Mouse (Mus musculus) midbrain, embryonic 12.5 days (tissue): ENCODE measurements around the gene Ccng1. TPM values are rescaled to one million over a fixed set of nuclear protein-coding genes. Genes with fewer than 3 reads are reported as not detected.

ENCODE experiments used
- ATAC-seq: fragments of 200-750 bp; cut with Nextera tagmentation; 2 replicates; pipeline ENCODE4 v1.8.0; 2017; ENCODE audit warnings: low read depth, moderate TSS enrichment, moderate library complexity; ENCODE audit not compliant: low FRiP score
- H3K27ac ChIP-seq: fragments of 300-500 bp; sonication (generic); replicated peaks from 2 replicates; pipeline ENCODE4 v1.5.1; 2016; ENCODE audit warnings: mild to moderate bottlenecking
- H3K27me3 ChIP-seq: fragments of 300-500 bp; sonication (generic); 2 replicates; pipeline ENCODE4 v1.6.1; 2016; ENCODE audit warnings: mild to moderate bottlenecking
- H3K36me3 ChIP-seq: fragments of 300-500 bp; sonication (generic); 2 replicates; pipeline ENCODE4 v1.6.1; 2016
- H3K4me1 ChIP-seq: fragments of 300-500 bp; sonication (generic); 2 replicates; pipeline ENCODE4 v1.6.1; 2016
- H3K4me2 ChIP-seq: fragments of 300-500 bp; sonication (generic); replicated peaks from 2 replicates; pipeline ENCODE4 v1.6.1; 2016; ENCODE audit warnings: mild to moderate bottlenecking, moderate library complexity
- H3K4me3 ChIP-seq: fragments of 300-500 bp; sonication (generic); 2 replicates; pipeline ENCODE4 v1.5.1; 2016; ENCODE audit warnings: mild to moderate bottlenecking
- H3K9ac ChIP-seq: fragments of 300-500 bp; sonication (generic); replicated peaks from 2 replicates; pipeline ENCODE4 v1.6.1; 2016; ENCODE audit warnings: mild to moderate bottlenecking, moderate library complexity
- H3K9me3 ChIP-seq: fragments of 300-500 bp; sonication (generic); 2 replicates; pipeline ENCODE4 v1.6.1; 2016; ENCODE audit warnings: mild to moderate bottlenecking
- WGBS: fragments of 180-500 bp; shearing (Covaris S2); methylation state at CpG from one replicate; pipeline ENCODE4 v1.1.7; 2016; 5-methylcytosine and 5-hydroxymethylcytosine counted together
- polyA plus RNA-seq: library from polyadenylated mRNA; unstranded; fragments of >200 nt; fragmentation: Nextera tagmentation; extraction: Ambion mirVana; gene quantifications from 2 replicates; pipeline ENCODE4 v1.2.1, GENCODE M21; 2016

Ccng1 gene
- 40.6 and 41.3 TPM in 2 replicates for polyA plus RNA-seq

DNA sequence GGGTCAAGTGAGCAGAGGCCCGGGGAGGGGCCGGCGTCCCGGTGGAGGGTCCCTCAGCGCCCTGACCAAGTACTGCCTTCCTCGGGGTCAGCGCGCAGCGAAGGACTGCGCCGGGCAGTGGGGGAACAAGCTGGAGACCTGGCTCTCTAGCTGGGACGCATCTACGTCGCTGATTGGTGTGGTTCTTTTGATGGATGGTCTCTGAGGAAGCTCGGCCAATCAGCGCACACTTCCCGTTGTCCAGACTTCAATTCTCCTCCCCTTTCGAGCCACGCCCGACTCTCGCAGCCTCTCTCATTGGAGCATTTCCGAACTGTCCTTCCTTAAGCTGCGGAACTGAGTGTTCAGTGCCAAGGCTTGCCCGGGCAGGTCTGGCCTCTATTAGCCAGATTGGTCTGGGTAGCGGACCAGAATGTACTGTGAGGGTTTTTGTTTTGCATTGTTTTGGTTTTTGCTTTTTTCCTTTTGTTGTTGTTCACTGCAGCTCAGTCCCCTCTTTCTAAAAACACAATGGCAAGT, at the start of gene Ccng1:
Gene Ccng1, minus strand, starts transcription at position 203 of the 519 bp plus-strand sequence.
- Histone ChIP-seq H3K4me1 (peaks cover 7% of the 10 kb centered on the region), H3K27ac (0 out of 2 replicates have a peak within 1 kb of the TSS, but pooled peaks have one; percentile 4), H3K36me3 (no peaks in the 10 kb centered on the region), H3K4me2 (peak within 1 kb of the TSS; percentile 73), H3K27me3 (no peaks in the 10 kb centered on the region), H3K9me3 (no peaks in the 10 kb centered on the region), H3K9ac (peak within 1 kb of the TSS; percentile 78), H3K4me3 (peak within 1 kb of the TSS; percentile 65)
- 1% methylated on average over 25 of the region's 25 CpGs for WGBS
- ATAC-seq = peak; percentile 99

DNA sequence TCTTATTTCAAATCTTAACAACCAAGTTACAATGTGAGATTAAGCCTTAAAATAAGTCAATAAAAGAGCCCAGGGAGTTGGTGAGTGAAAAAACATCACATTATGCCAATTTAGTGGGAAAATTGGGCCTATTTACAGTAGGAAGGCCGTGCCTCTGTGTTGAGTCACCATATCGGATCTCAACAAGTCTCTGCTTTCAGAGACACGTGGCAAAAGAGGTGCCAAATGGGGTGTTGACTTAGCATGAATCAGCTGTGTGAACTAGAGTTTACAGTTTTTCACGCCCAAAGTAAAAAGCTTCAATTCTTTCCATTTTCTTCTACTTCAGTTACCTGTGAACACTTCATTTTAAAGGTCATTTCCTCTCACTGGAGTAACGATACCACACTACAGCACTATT, 35.2 kb upstream of the Ccng1 start:
- H3K27ac ChIP-seq = no peak overlapping the region
- H3K36me3 ChIP-seq = no peaks in the 10 kb centered on the region
- H3K4me2 ChIP-seq = no peak overlapping the region
- 62% methylated on average over 5 of the region's 5 CpGs for WGBS
- ATAC-seq = no peak
- no peak overlapping the region for H3K4me3 ChIP-seq
- no peaks in the 10 kb centered on the region for H3K9me3 ChIP-seq
- H3K4me1 ChIP-seq = no peaks in the 10 kb centered on the region
- no peak overlapping the region for H3K9ac ChIP-seq
- no peaks in the 10 kb centered on the region for H3K27me3 ChIP-seq

DNA sequence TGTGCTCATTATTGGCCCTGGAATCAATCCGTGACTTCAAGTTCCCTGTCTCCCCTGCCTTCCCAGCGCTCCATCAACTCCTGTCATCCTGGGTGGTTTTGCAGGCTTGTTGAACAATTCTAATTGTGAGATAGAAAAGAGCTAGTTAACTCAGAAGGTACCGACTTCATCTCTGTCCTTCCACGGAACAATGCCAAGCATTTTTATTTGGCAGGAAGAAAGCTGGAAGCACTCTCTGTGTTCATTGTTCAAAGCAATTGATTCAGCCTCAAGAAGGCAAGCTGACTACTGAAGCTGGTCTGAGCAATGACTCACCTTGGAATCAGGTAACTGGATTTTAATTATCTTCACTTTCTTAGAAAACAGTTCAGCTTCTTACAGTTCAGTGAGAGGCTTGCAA, 34.6 kb upstream of the Ccng1 start:
- 76% methylated on average over 4 of the region's 4 CpGs for WGBS
- no peak overlapping the region for H3K4me3 ChIP-seq
- no peak for ATAC-seq

DNA sequence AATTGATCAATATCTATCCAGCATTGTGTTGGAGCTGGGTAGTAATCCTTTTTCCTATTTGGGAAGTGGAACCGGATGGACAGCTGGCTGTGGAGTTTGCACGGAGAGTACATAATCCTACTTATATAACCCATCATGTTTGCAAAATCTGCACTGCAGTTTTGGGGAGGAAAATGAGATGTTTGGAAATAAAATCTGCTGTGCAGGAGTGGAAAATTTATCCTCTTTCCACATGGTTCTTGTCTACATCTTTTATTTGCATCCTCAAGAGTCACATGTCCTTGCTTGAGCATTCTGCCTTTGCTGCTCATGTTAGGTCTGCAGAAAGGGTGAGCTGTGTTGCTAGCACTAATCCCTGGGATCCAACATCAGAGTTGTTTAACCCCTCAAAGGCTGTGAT, 31.8 kb upstream of the Ccng1 start:
- H3K9ac ChIP-seq = no peak overlapping the region

More for the DNA sequence above, 34.6 kb upstream of the Ccng1 start:
- Histone ChIP-seq H3K36me3 (no peaks in the 10 kb centered on the region), H3K27me3 (no peaks in the 10 kb centered on the region), H3K27ac (no peak overlapping the region), H3K4me1 (no peaks in the 10 kb centered on the region), H3K9me3 (no peaks in the 10 kb centered on the region), H3K9ac (no peak overlapping the region), H3K4me2 (no peak overlapping the region)

GRCm38 (mm10) chr11:40784326-40784725, 29.2 kb upstream of the Ccng1 start:
- ATAC-seq = no peak
- Histone ChIP-seq H3K27ac (no peak overlapping the region), H3K9me3 (no peaks in the 10 kb centered on the region), H3K4me1 (no peaks in the 10 kb centered on the region), H3K9ac (no peak overlapping the region), H3K4me2 (no peak overlapping the region), H3K27me3 (no peaks in the 10 kb centered on the region), H3K36me3 (no peaks in the 10 kb centered on the region), H3K4me3 (no peak overlapping the region)
- 81% methylated on average over 8 of the region's 8 CpGs for WGBS

More for the DNA sequence above, 31.8 kb upstream of the Ccng1 start:
- Histone ChIP-seq H3K4me2 (no peak overlapping the region), H3K4me1 (no peaks in the 10 kb centered on the region), H3K9me3 (no peaks in the 10 kb centered on the region), H3K27ac (no peak overlapping the region), H3K27me3 (no peaks in the 10 kb centered on the region), H3K36me3 (no peaks in the 10 kb centered on the region), H3K4me3 (no peak overlapping the region)
- ATAC-seq = no peak
- 69% methylated on average over 2 of the region's 2 CpGs for WGBS

DNA sequence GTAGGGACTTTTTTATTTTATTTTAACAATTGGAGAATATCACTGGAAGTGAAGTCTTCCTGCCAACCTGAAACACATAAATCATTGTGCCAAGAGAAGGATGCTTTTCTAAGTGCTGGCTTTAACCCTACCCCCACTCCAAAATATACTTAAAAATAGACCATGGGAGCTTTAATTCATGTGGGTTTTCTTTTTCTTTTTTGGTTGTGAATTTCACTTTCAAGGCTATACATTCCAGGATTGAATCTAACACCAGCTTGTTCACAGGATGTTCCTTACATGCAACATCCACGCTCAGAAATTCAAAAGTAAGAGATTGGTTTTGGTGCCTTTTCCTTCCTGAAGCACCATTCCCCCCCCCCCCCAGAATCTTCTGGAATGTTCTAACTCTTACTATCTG, 28.2 kb upstream of the Ccng1 start:
- H3K4me2 ChIP-seq = no peak overlapping the region
- no peak overlapping the region for H3K27ac ChIP-seq
- H3K9ac ChIP-seq = no peak overlapping the region
- no peak for ATAC-seq
- 97% methylated on average over 1 of the region's 1 CpGs for WGBS
- no peak overlapping the region for H3K4me3 ChIP-seq
- H3K4me1 ChIP-seq = no peaks in the 10 kb centered on the region
- H3K36me3 ChIP-seq = no peaks in the 10 kb centered on the region
- no peaks in the 10 kb centered on the region for H3K27me3 ChIP-seq
- no peaks in the 10 kb centered on the region for H3K9me3 ChIP-seq

GRCm38 (mm10) chr11:40781857-40782256, 26.7 kb upstream of the Ccng1 start:
- Histone ChIP-seq H3K9me3 (no peaks in the 10 kb centered on the region), H3K27me3 (no peaks in the 10 kb centered on the region), H3K36me3 (no peaks in the 10 kb centered on the region), H3K9ac (no peak overlapping the region), H3K4me2 (no peak overlapping the region), H3K4me3 (no peak overlapping the region), H3K4me1 (no peaks in the 10 kb centered on the region), H3K27ac (no peak overlapping the region)
- no peak for ATAC-seq
- 72% methylated on average over 2 of the region's 2 CpGs for WGBS

DNA sequence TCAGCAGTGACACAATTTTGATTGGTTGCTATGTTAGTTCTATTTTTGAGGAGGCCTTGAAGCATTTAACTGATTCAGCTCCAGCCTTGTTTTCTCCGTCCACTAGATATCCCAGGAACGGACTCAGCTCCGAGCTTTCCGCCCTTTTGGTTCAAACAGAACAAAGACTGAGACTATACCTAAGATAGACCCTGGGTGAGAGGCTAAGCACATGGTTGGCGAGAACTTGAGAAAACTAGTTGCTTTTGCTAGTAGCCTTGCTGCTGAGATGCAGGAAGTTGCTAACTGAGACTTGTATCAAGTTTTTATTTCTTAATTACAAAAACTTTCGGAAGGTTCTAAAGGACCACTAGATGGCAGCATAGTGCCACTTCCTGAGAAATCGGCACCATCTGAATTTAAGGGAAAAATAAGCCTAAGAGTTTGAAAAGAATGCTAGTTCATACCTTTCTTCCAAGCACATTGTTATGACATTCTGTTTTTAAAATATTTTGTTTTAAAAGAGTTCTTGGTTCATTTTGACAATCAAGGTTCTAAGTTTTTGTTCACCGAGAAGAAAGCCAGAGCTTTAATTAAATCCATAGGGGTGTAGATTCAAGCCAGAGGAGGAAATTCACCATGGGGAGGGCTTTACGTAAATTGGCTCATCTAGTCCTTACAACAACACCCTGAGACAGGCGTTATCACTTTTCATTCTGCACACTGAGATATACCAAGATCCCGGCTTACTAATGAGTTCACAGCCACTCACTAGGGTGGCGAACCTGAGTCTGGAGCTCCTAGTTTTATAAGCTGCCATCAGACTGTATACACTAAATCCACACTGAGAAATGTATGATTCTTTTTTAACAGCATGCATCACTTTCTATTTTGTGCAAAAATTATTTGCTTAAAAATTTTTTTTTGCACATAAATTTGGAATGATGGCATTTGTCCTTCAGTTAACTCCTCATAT, 20.5 kb upstream of the Ccng1 start:
- ATAC-seq = no peak
- Histone ChIP-seq H3K9ac (no peak overlapping the region), H3K27me3 (no peaks in the 10 kb centered on the region), H3K9me3 (no peaks in the 10 kb centered on the region), H3K27ac (no peak overlapping the region), H3K4me3 (no peak overlapping the region), H3K4me1 (no peaks in the 10 kb centered on the region), H3K4me2 (no peak overlapping the region), H3K36me3 (no peaks in the 10 kb centered on the region)
- WGBS = 54% methylated on average over 12 of the region's 12 CpGs

DNA sequence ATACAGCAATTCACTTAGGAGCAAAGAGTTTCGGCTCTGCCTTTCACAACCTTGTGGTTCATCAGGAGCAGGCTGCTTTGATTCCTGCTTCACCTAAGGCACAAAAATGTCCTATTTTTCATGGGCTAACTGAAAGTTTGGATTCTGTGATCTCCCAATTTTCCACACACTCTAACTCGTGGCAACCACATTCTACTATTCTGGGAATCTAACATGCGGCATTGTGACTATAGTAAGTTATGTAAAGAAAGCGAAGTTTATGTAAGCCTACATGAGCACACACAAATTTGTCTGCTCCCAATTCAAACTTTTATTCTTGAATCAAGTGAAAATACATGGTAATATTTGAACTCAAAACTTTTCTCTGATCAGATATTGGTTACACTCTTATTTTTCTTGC, 9.6 kb upstream of the Ccng1 start:
- H3K27ac ChIP-seq = no peak overlapping the region
- H3K4me1 ChIP-seq = no peaks in the 10 kb centered on the region
- WGBS = 86% methylated on average over 4 of the region's 4 CpGs
- no peak overlapping the region for H3K4me2 ChIP-seq
- H3K27me3 ChIP-seq = no peaks in the 10 kb centered on the region
- no peak overlapping the region for H3K4me3 ChIP-seq
- H3K36me3 ChIP-seq = no peaks in the 10 kb centered on the region
- H3K9ac ChIP-seq = no peak overlapping the region
- ATAC-seq = no peak
- H3K9me3 ChIP-seq = no peaks in the 10 kb centered on the region

DNA sequence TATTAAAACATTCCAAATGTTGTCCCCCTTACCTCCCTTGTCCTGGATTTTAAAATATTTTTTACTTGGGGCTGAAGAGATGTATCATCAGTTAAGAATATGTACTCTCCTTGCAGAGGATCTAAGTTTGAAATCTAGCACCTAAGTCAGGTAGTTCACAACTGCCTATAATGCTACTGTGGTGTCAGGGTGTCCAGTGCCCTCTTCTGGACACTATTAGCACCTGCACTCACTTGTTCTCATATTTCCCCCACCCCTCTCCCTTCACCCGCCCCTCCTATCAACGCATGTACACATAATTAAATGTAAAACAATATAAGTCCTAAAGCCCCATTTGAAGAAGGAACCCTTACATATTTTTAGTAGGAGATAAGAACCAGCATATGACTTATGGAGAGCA, 8.3 kb upstream of the Ccng1 start:
- no peaks in the 10 kb centered on the region for H3K36me3 ChIP-seq

DNA sequence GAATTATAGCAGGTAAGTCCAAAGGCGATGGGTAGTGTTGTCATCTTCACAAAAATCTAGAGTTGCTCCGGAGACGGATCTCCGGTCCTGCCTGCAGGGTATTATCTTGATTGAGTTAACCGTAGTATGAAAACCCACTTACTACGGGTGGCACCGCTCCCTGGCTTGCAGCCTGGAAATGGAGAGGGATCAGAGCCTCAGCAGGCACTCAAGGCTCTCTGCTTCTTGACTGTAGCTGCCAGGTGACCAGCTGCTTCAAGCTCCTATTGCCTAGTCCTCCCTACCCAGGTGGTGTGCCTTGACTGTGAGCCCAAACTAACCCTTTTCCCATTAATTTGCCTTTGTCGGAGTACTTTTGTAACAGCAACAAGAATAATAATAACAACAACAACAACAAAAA, 4.8 kb upstream of the Ccng1 start:
- 0 out of 2 replicates have a peak, but pooled peaks cover 2% of the 10 kb centered on the region for H3K4me1 ChIP-seq
- no peak overlapping the region for H3K27ac ChIP-seq
- WGBS = 88% methylated on average over 8 of the region's 8 CpGs
- H3K9ac ChIP-seq = no peak overlapping the region
- H3K4me2 ChIP-seq = no peak overlapping the region
- no peak for ATAC-seq
- H3K9me3 ChIP-seq = no peaks in the 10 kb centered on the region
- H3K36me3 ChIP-seq = no peaks in the 10 kb centered on the region
- no peak overlapping the region for H3K4me3 ChIP-seq
- H3K27me3 ChIP-seq = no peaks in the 10 kb centered on the region

More for the DNA sequence above, 8.3 kb upstream of the Ccng1 start:
- Histone ChIP-seq H3K9ac (no peak overlapping the region), H3K4me1 (no peaks in the 10 kb centered on the region), H3K4me3 (no peak overlapping the region), H3K9me3 (no peaks in the 10 kb centered on the region), H3K27ac (no peak overlapping the region), H3K27me3 (no peaks in the 10 kb centered on the region), H3K4me2 (no peak overlapping the region)
- 39% methylated on average over 2 of the region's 2 CpGs for WGBS
- no peak for ATAC-seq

DNA sequence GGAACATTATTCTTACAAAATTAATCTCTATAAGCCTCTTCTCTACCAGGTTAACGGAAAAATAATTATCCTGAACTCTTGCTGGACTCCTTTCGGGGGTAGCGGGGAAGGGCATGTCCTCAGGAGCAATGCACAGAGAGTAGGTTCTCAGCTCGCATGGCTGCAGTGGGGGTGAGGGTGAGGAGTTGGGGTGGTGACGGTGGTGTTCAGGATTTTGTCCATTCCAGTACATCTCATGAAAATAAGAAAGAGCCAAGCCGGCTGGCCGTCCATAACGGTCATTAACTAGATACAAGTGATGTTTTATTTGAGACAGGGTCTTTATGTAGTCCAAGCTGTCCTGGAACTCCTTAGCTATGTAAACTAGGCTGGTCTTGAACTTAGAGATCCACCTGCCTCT, 857 bp upstream of the Ccng1 start:
- H3K9me3 ChIP-seq = no peaks in the 10 kb centered on the region
- 89% methylated on average over 8 of the region's 8 CpGs for WGBS
- H3K4me2 ChIP-seq = peak overlapping the region; percentile 73; the same call in 1 of the 2 replicates
- H3K27ac ChIP-seq = no peak overlapping the region
- no peaks in the 10 kb centered on the region for H3K27me3 ChIP-seq
- H3K36me3 ChIP-seq = no peaks in the 10 kb centered on the region
- H3K4me1 ChIP-seq = peaks cover 7% of the 10 kb centered on the region
- ATAC-seq = no peak
- no peak overlapping the region for H3K4me3 ChIP-seq
- H3K9ac ChIP-seq = no peak overlapping the region
